Mouse (Mus musculus): ENCODE data around the gene Cxcl14. TPM values are rescaled to one million over a fixed set of nuclear protein-coding genes. Genes with fewer than 3 reads are reported as not detected.

The Cxcl14 gene
- polyA plus RNA-seq (2017; shearing (Covaris generic)): not detected

GRCm38 (mm10) chr13:56295943-56296658, at the start of gene Cxcl14:
Gene Cxcl14, minus strand, starts transcription at chr13:56296551.

GRCm38 (mm10) chr13:56251924-56252619, 44.3 kb downstream of the Cxcl14 start, which contains the start of gene Neurog1:
Gene Neurog1, minus strand, starts transcription at chr13:56252163.

Other genes with a start within 250 kb of the Cxcl14 start
- 100 to 1,000 TPM; 295 to 380 TPM for gene H2afy, start 160.2 kb downstream of the Cxcl14 start, polyA plus RNA-seq (2017; shearing (Covaris generic))
- gene Tifab, start 117.7 kb downstream of the Cxcl14 start, polyA plus RNA-seq (2017; shearing (Covaris generic)): under 1 TPM in 1 of 2 experiments, not detected in 1; 0.14 TPM
- gene Neurog1, start 44.4 kb downstream of the Cxcl14 start, polyA plus RNA-seq (2017; shearing (Covaris generic)): not detected
- gene Gm3045, start 130.0 kb upstream of the Cxcl14 start, polyA plus RNA-seq (2017; shearing (Covaris generic)): under 1 TPM; 0.15 to 0.23 TPM
- gene Slc25a48, start 141.8 kb upstream of the Cxcl14 start, polyA plus RNA-seq (2017; shearing (Covaris generic)): under 1 TPM; 0.06 to 0.11 TPM
- gene Il9, start 185.7 kb upstream of the Cxcl14 start, polyA plus RNA-seq (2017; shearing (Covaris generic)): not detected
- 1 to 10 TPM in 1 of 2 experiments, under 1 TPM in 1; 0.86 to 2.2 TPM for gene Fbxl21, start 225.9 kb upstream of the Cxcl14 start, polyA plus RNA-seq (2017; shearing (Covaris generic))